Mouse (Mus musculus) adrenal gland, adult 2 months (tissue): ENCODE measurements around the gene Nrl. TPM values are rescaled to one million over a fixed set of nuclear protein-coding genes. Genes with fewer than 3 reads are reported as not detected.
A peak's percentile ranks its signal among the peaks of the same experiment; 100 is the strongest.

ENCODE experiments used
- DNase-seq: peaks from one replicate; pipeline ENCODE4 v3.0.0; 2021
- polyA plus RNA-seq: library from polyadenylated mRNA; depleted of rRNA; stranded (reverse); fragments of >200 nt; gene quantifications from 2 replicates; pipeline ENCODE4 v1.2.3, GENCODE M21; 2012; rRNA removed
- total RNA-seq, 2 experiments: library from RNA; stranded (reverse); gene quantifications; 2 replicates each; pipeline ENCODE4 v1.2.3; 2021

Gene Nrl
- total and polyA plus RNA-seq, 3 experiments = not detected

DNA sequence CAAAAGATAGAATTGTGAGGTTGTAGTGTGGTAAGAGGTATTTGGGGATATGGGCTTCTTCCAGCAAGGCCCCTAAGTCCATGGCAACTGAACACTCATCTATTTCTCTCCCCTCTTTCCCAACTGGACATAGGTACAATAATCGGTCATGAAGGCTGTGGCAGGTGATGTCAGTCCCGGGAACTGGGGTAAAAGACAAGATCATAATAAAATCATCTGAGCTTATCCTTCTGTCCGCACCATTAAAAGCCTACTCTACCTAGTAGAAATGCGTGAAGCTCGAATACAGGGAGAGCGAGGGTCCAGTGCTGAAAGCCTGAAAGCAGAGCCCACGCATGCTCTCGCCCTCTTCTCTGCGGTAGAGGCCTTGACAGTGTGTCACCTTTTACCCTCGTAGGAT lies 45.2 kb downstream of the Nrl start:
- DNase-seq = no peak

DNA sequence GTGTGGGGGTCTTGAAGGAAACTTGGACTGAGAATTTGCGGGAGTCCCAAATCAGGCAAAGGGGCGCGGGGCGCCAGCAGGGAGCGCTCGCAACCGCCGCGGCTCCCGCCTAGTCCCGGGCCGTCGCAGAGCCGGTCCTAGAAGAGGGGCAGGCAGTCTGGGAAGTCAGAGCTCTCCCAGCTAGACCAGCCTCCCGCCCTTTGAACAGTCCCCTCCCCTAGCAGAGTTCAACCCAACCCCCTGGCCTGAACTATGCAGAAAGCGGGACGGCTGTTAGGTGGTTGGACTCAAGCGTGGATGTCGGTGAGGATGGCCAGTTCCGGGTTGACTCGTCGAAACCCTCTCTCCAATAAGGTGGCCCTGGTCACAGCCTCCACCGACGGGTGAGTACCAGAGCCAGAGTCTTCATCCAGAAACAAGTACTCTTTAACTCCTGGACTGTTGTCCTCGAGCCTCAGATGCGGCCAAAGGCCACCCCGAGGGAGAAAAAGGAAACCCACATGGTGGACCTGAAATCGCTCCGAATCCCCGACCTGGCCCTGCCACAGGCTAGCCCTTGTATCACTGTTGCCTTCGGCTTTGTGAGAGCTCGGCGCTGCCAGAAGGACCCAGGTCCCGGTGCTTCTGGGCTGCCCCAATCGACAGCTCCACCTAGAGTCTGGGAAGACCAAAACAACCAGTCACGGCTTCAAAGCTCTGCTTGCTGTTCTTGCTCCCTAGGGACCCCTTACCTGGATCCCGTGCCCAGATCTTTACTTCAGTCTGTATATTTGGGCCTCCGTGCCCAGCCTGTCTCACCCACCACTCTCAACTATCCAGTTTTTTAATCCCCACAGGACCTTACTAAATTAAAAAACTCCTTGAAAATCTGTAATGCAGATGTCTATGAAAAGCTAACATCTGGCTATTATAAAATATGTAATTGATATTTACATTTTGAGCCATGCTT lies 45.9 kb downstream of the Nrl start, which contains the start of gene Dhrs4:
Gene Dhrs4, plus strand, starts transcription at position 108 of the 949 bp plus-strand sequence.
- DNase-seq = peak; percentile 89

DNA sequence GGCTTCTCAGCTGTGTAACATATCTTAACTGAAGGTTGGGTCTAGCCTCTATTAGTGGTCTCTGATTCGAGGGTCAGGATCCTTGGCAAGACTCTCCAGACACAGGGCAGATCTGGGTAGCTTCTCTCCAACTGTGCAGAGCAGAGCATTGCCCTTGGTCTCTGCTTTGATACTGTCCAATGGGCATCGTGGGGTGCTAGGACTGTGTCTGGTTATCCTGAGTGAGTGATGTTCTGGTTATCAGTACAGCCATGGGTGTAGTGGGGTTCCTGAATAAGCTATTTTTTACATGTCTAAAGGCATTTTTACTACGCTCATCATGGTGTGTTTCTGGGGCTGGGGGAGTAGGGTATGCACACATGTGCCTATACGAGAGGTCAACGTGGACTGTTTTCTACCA lies 47.0 kb downstream of the Nrl start:
- no peak for DNase-seq

DNA sequence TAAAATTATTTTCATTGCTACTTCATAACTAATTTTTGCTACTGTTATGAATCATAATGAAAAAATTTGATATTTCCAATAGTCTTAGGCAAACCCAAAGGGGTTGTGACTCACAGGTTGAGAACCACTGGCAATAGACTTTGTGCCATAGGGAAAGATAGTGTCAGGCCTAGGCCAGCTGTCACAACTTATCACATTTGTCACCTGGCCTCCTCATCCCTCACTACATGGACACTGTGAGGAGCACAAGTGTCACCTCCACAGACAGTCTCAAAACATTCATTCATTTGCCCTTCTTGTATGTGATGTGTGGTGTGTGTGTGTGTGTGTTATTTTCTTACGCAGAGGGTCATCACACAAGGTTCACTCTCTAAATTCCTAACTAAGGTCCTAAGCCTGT lies 47.4 kb downstream of the Nrl start:
- no peak for DNase-seq

DNA sequence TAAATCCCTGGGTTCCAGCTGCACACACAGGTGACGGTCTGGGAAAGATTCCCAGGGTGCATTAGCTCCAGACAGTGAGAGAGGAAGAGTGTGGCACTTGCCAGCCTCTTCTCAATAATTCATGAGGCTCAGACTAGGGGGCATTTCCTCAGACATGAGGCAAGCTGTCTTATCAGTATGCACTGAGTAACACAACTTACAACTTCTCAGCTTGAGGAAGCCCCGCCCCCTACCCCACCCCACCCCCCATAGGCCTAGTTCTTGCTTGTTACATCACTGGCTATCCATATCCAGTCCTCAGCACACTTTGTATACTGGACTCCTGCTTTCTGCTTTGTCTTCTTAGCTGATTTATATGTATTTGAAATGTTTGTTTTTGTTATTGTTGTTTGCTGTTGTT lies 49.1 kb downstream of the Nrl start:
- DNase-seq = no peak

DNA sequence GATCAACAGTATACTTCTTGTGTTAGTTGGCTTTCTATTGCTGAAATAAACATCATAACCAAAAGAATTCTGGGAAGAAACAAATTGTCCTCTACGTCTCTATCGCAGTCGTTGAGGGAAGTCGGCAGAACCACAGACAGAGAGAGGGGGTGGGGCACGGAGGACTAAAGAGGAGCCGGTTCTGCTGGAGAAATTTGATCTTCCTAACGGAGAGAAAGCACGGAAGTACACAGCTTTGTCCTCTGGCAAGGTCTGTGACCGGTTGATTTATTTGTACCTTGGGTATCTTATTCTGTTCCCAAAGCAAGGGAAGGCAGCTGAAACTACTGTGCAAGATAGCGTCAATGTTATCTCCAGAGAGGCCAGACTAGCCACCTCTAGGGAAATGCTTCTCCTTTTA lies 54.0 kb downstream of the Nrl start:
- DNase-seq = no peak

DNA sequence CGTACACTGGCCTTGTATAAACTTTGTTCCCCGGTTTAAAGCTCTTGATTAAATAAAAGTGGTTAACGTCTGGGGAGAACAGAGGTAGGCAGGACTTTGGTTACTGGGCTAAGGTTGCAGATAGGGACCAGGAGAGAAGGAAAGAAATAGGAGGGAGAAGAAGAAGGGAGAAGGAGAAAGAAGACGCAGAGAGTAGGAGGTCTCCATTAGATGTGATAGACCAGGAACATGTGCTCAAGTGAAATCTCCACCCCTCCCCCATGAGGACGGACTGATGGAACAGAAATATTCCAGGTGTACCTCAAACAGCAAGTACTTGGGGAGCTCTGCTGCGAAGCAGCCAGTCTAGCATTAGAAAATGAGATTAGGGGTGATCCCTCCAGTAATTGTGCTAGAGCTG lies 55.0 kb downstream of the Nrl start:
- no peak for DNase-seq

DNA sequence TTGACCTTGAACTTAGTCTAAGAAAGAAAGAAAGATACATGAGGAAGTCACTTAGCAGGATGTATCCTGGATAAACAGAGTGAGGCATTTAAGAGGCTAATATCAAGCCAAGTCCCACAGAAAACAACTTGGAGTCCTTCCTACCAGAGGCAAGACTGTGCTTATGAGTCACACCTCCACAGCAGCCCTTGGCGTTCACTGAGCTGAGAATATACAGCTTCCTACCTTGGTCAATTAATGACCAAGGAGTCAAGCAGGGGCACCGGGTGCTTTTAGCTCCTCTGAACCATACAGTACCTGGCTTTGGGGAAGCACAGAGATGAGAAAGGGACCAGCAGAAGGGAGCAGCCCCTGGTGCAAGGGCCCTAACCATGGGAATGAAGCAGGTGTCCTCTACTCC lies 55.7 kb downstream of the Nrl start:
- DNase-seq = no peak

Other genes starting within 250 kb of the Nrl start
- 100 to 1,000 TPM in 1 of 2 experiments, 10 to 100 TPM in 1; 80.6 to 110 TPM for gene Dhrs4, start 46.2 kb downstream of the Nrl start, total RNA-seq
- gene Dhrs4, start 46.2 kb downstream of the Nrl start, polyA plus RNA-seq = 40.9 and 44.7 TPM in 2 replicates
- gene Carmil3, start 34.3 kb downstream of the Nrl start, total RNA-seq = 1 to 10 TPM; 4.8 to 5.4 TPM
- 11.0 and 14.8 TPM in 2 replicates for gene Carmil3, start 34.3 kb downstream of the Nrl start, polyA plus RNA-seq
- gene Cpne6, start 14.5 kb downstream of the Nrl start, total RNA-seq = not detected
- 0.13 and 0.33 TPM in 2 replicates for gene Cpne6, start 14.5 kb downstream of the Nrl start, polyA plus RNA-seq
- 10 to 100 TPM; 21.3 to 28.6 TPM for gene Pck2, start 15.3 kb upstream of the Nrl start, total RNA-seq
- 47.7 and 50.9 TPM in 2 replicates for gene Pck2, start 15.3 kb upstream of the Nrl start, polyA plus RNA-seq
- gene Dcaf11, start 35.0 kb upstream of the Nrl start, total RNA-seq = 100 to 1,000 TPM; 102 to 157 TPM
- gene Dcaf11, start 35.0 kb upstream of the Nrl start, polyA plus RNA-seq = 107 and 139 TPM in 2 replicates
- gene A730061H03Rik, start 35.4 kb upstream of the Nrl start, total RNA-seq = 1 to 10 TPM in 1 of 2 experiments, not detected in 1; 1.2 TPM
- gene A730061H03Rik, start 35.4 kb upstream of the Nrl start, polyA plus RNA-seq = 3.8 and 4.2 TPM in 2 replicates
- 1 to 10 TPM in 1 of 2 experiments, under 1 TPM in 1; 0.41 to 1.5 TPM for gene Fitm1, start 50.6 kb upstream of the Nrl start, total RNA-seq
- gene Fitm1, start 50.6 kb upstream of the Nrl start, polyA plus RNA-seq = 3.8 and 5.6 TPM in 2 replicates
- 100 to 1,000 TPM; 207 to 360 TPM for gene Psme1, start 53.1 kb upstream of the Nrl start, total RNA-seq
- 87.3 and 96.4 TPM in 2 replicates for gene Psme1, start 53.1 kb upstream of the Nrl start, polyA plus RNA-seq
- gene Emc9, start 60.3 kb upstream of the Nrl start, total RNA-seq = 10 to 100 TPM; 24.5 to 38.4 TPM
- 59.2 and 62.9 TPM in 2 replicates for gene Emc9, start 60.3 kb upstream of the Nrl start, polyA plus RNA-seq
- 100 to 1,000 TPM; 329 to 332 TPM for gene Psme2, start 66.1 kb upstream of the Nrl start, total RNA-seq
- gene Psme2, start 66.1 kb upstream of the Nrl start, polyA plus RNA-seq = 49.2 and 65.1 TPM in 2 replicates
- 10 to 100 TPM; 30.8 to 36.6 TPM for gene Rnf31, start 66.7 kb upstream of the Nrl start, total RNA-seq
- 37.2 and 38.9 TPM in 2 replicates for gene Rnf31, start 66.7 kb upstream of the Nrl start, polyA plus RNA-seq
- 10 to 100 TPM; 18.0 to 23.6 TPM for gene Irf9, start 78.6 kb upstream of the Nrl start, total RNA-seq
- gene Irf9, start 78.6 kb upstream of the Nrl start, polyA plus RNA-seq = 76.9 and 100 TPM in 2 replicates
- gene Rec8, start 93.1 kb upstream of the Nrl start, total RNA-seq = 10 to 100 TPM in 1 of 2 experiments, 1 to 10 TPM in 1; 7.5 to 10.4 TPM
- 15.9 and 18.4 TPM in 2 replicates for gene Rec8, start 93.1 kb upstream of the Nrl start, polyA plus RNA-seq
- gene Ipo4, start 111.0 kb upstream of the Nrl start, total RNA-seq = 100 to 1,000 TPM; 126 to 136 TPM
- gene Ipo4, start 111.0 kb upstream of the Nrl start, polyA plus RNA-seq = 86.6 and 132 TPM in 2 replicates
- 1 to 10 TPM in 1 of 2 experiments, not detected in 1; 3.9 TPM for gene Gm49378, start 112.9 kb upstream of the Nrl start, total RNA-seq
- gene Gm49378, start 112.9 kb upstream of the Nrl start, polyA plus RNA-seq = 30.0 and 40.2 TPM in 2 replicates
- gene Tm9sf1, start 118.8 kb upstream of the Nrl start, total RNA-seq = 10 to 100 TPM; 76.7 to 86.1 TPM
- 128 and 151 TPM in 2 replicates for gene Tm9sf1, start 118.8 kb upstream of the Nrl start, polyA plus RNA-seq
- 1 to 10 TPM; 1.2 to 1.5 TPM for gene Tssk4, start 125.2 kb upstream of the Nrl start, total RNA-seq
- gene Tssk4, start 125.2 kb upstream of the Nrl start, polyA plus RNA-seq = 0.52 and 0.59 TPM in 2 replicates
- gene Mdp1, start 135.5 kb upstream of the Nrl start, total RNA-seq = 10 to 100 TPM; 57.9 to 58.2 TPM
- gene Mdp1, start 135.5 kb upstream of the Nrl start, polyA plus RNA-seq = 13.8 and 17.9 TPM in 2 replicates
- gene Gmpr2, start 147.0 kb upstream of the Nrl start, total RNA-seq = 10 to 100 TPM; 23.1 to 28.5 TPM
- gene Gmpr2, start 147.0 kb upstream of the Nrl start, polyA plus RNA-seq = 10.0 and 12.4 TPM in 2 replicates
- 100 to 1,000 TPM; 352 to 392 TPM for gene Nedd8, start 147.1 kb upstream of the Nrl start, total RNA-seq
- gene Nedd8, start 147.1 kb upstream of the Nrl start, polyA plus RNA-seq = 214 and 281 TPM in 2 replicates
- gene Tinf2, start 156.8 kb upstream of the Nrl start, total RNA-seq = 10 to 100 TPM; 29.6 to 35.8 TPM
- gene Tinf2, start 156.8 kb upstream of the Nrl start, polyA plus RNA-seq = 10.2 and 11.9 TPM in 2 replicates
- under 1 TPM; 0.23 to 0.45 TPM for gene Tgm1, start 188.9 kb upstream of the Nrl start, total RNA-seq
- 0.27 and 0.28 TPM in 2 replicates for gene Tgm1, start 188.9 kb upstream of the Nrl start, polyA plus RNA-seq
- gene Rabggta, start 197.3 kb upstream of the Nrl start, total RNA-seq = 10 to 100 TPM; 20.2 to 20.4 TPM
- 39.5 and 44.7 TPM in 2 replicates for gene Rabggta, start 197.3 kb upstream of the Nrl start, polyA plus RNA-seq
- 10 to 100 TPM; 70.7 to 93.5 TPM for gene Dhrs1, start 220.7 kb upstream of the Nrl start, total RNA-seq
- 49.6 and 68.1 TPM in 2 replicates for gene Dhrs1, start 220.7 kb upstream of the Nrl start, polyA plus RNA-seq
- 10 to 100 TPM; 17.6 to 17.7 TPM for gene Nop9, start 220.7 kb upstream of the Nrl start, total RNA-seq
- 9.2 and 9.9 TPM in 2 replicates for gene Nop9, start 220.7 kb upstream of the Nrl start, polyA plus RNA-seq
- 1 to 10 TPM; 1.2 to 1.7 TPM for gene Cideb, start 233.5 kb upstream of the Nrl start, total RNA-seq
- gene Cideb, start 233.5 kb upstream of the Nrl start, polyA plus RNA-seq = 0.70 and 0.74 TPM in 2 replicates
- under 1 TPM in 1 of 2 experiments, not detected in 1; 0.14 TPM for gene Ltb4r2, start 236.4 kb upstream of the Nrl start, total RNA-seq
- 0.39 TPM in 1 of 2 replicates, not detected in the other for gene Ltb4r2, start 236.4 kb upstream of the Nrl start, polyA plus RNA-seq
- under 1 TPM in 1 of 2 experiments, not detected in 1; 0.76 TPM for gene Ltb4r1, start 241.0 kb upstream of the Nrl start, total RNA-seq
- 1.4 and 1.7 TPM in 2 replicates for gene Ltb4r1, start 241.0 kb upstream of the Nrl start, polyA plus RNA-seq